Mouse (Mus musculus): ENCODE measurements around the gene Ly6g5c. TPM values are rescaled to one million over a fixed set of nuclear protein-coding genes. Genes with fewer than 3 reads are reported as not detected.
"Not testable (repeated sequence)": the region's sequence is repeated elsewhere in the genome, so short reads cannot be mapped to it uniquely, and the experiment has no call there.

Gene Ly6g5c
- total and polyA plus RNA-seq, 2 experiments from 2014 or later = 0.25 TPM; not detected in 1

GRCm38 (mm10) chr17:35121143-35121799 is 13.2 kb downstream of the Ly6g5c start, which contains the start of gene Gpank1:
Gene Gpank1 (plus strand): TSS chr17:35121455.
- WGBS = under 1% methylated on average over 50 of the region's 50 CpGs
- H3K4me1 ChIP-seq (ENCODE audit: control insufficient read depth, insufficient read depth) = peaks cover 10% of the 10 kb centered on the region; the same call in 1 of the 2 replicates
- H3K4me2 ChIP-seq (ENCODE audit: low read depth, low read length) = peak within 1 kb of the TSS; percentile 97
- peak within 1 kb of the TSS; percentile 88 for H3K9ac ChIP-seq (replicated peaks; ENCODE audit: low read depth, low read length)
- DNase-seq (ENCODE audit: low spot score) (peak; percentile 99), ATAC-seq (ENCODE audit: insufficient read depth, low read depth) (peak; percentile 94)
- no peaks in the 10 kb centered on the region for H3K9me3 ChIP-seq (replicated peaks; ENCODE audit: control insufficient read depth, low read length)
- H3K27ac ChIP-seq (ENCODE audit: low read depth) = peak within 1 kb of the TSS; percentile 94
- TF ChIP-seq CTCF (IDR thresholded peaks at IDR 0.05; ENCODE audit: low read depth) (no peak), EP300 (IDR thresholded peaks at IDR 0.05; ENCODE audit: low read depth) (0 out of 2 replicates have a peak, but pooled peaks have one; percentile 36)
- no peaks in the 10 kb centered on the region for H3K27me3 ChIP-seq (ENCODE audit: control insufficient read depth, insufficient read depth, low read length)
- H3K36me3 ChIP-seq (replicated peaks; ENCODE audit: control insufficient read depth, insufficient read depth, low read length) = peaks cover 36% of the 10 kb centered on the region
- H3K4me3 ChIP-seq (ENCODE audit: low read depth, low read length) = peak within 1 kb of the TSS; percentile 73

GRCm38 (mm10) chr17:35121871-35122303 is 13.8 kb downstream of the Ly6g5c start, which contains the start of gene Csnk2b:
Gene Csnk2b (minus strand): TSS chr17:35122053.
- peak within 1 kb of the TSS; percentile 88 for H3K9ac ChIP-seq (replicated peaks; ENCODE audit: low read depth, low read length)
- WGBS = under 1% methylated on average over 19 of the region's 19 CpGs
- peak within 1 kb of the TSS; percentile 97 for H3K4me2 ChIP-seq (ENCODE audit: low read depth, low read length)
- H3K36me3 ChIP-seq (replicated peaks; ENCODE audit: control insufficient read depth, insufficient read depth, low read length) = peaks cover 31% of the 10 kb centered on the region
- no peaks in the 10 kb centered on the region for H3K27me3 ChIP-seq (ENCODE audit: control insufficient read depth, insufficient read depth, low read length)
- TF ChIP-seq EP300 (IDR thresholded peaks at IDR 0.05; ENCODE audit: low read depth) (no peak), CTCF (IDR thresholded peaks at IDR 0.05; ENCODE audit: low read depth) (no peak; the same call in 1 of the 2 replicates)
- DNase-seq (ENCODE audit: low spot score) = peak; percentile 58
- H3K4me3 ChIP-seq (ENCODE audit: low read depth, low read length) = peak within 1 kb of the TSS; percentile 73
- H3K4me1 ChIP-seq (ENCODE audit: control insufficient read depth, insufficient read depth) = peaks cover 12% of the 10 kb centered on the region; the same call in 1 of the 2 replicates
- 0 out of 2 replicates have a peak, but pooled peaks have one; percentile 1 for ATAC-seq (ENCODE audit: insufficient read depth, low read depth)
- H3K27ac ChIP-seq (ENCODE audit: low read depth) = peak within 1 kb of the TSS; percentile 94
- H3K9me3 ChIP-seq (replicated peaks; ENCODE audit: control insufficient read depth, low read length) = no peaks in the 10 kb centered on the region

- 87% methylated on average over 9 of the region's 9 CpGs for WGBS
- not testable (repeated sequence) for DNase-seq (ENCODE audit: low spot score); H3K4me3 ChIP-seq (ENCODE audit: low read depth, low read length); H3K9me3 ChIP-seq (replicated peaks; ENCODE audit: control insufficient read depth, low read length); H3K27ac ChIP-seq (ENCODE audit: low read depth); H3K27me3 ChIP-seq (ENCODE audit: control insufficient read depth, insufficient read depth, low read length); ATAC-seq (ENCODE audit: insufficient read depth, low read depth); H3K4me2 ChIP-seq (ENCODE audit: low read depth, low read length); H3K9ac ChIP-seq (replicated peaks; ENCODE audit: low read depth, low read length)
- peaks cover 25% of the 10 kb centered on the region for H3K36me3 ChIP-seq (replicated peaks; ENCODE audit: control insufficient read depth, insufficient read depth, low read length)
- peaks cover 20% of the 10 kb centered on the region for H3K4me1 ChIP-seq (ENCODE audit: control insufficient read depth, insufficient read depth)
Measured at GRCm38 (mm10) chr17:35123287-35123686, 15.2 kb downstream of the Ly6g5c start.

- WGBS = 87% methylated on average over 12 of the region's 12 CpGs
- H3K4me2 ChIP-seq (ENCODE audit: low read depth, low read length); H3K9ac ChIP-seq (replicated peaks; ENCODE audit: low read depth, low read length): not testable (repeated sequence)
Measured at GRCm38 (mm10) chr17:35124261-35124896, 16.3 kb downstream of the Ly6g5c start.

GRCm38 (mm10) chr17:35125081-35125480 is 17.0 kb downstream of the Ly6g5c start:
- no peak overlapping the region for H3K27ac ChIP-seq (ENCODE audit: low read depth)
- no peaks in the 10 kb centered on the region for H3K27me3 ChIP-seq (ENCODE audit: control insufficient read depth, insufficient read depth, low read length)
- 0 out of 2 replicates have a peak overlapping the region, but pooled peaks have one; percentile 76 for H3K9ac ChIP-seq (replicated peaks; ENCODE audit: low read depth, low read length)
- no peak for TF ChIP-seq EP300 (IDR thresholded peaks at IDR 0.05; ENCODE audit: low read depth)
- TF ChIP-seq CTCF (IDR thresholded peaks at IDR 0.05; ENCODE audit: low read depth) = no peak
- DNase-seq (ENCODE audit: low spot score) (no peak), ATAC-seq (ENCODE audit: insufficient read depth, low read depth) (no peak)
- WGBS = 100% methylated on average over 1 of the region's 1 CpGs
- no peaks in the 10 kb centered on the region for H3K9me3 ChIP-seq (replicated peaks; ENCODE audit: control insufficient read depth, low read length)
- H3K4me1 ChIP-seq (ENCODE audit: control insufficient read depth, insufficient read depth) = peaks cover 20% of the 10 kb centered on the region
- H3K4me2 ChIP-seq (ENCODE audit: low read depth, low read length) = no peak overlapping the region
- peaks cover 17% of the 10 kb centered on the region for H3K36me3 ChIP-seq (replicated peaks; ENCODE audit: control insufficient read depth, insufficient read depth, low read length)
- no peak overlapping the region for H3K4me3 ChIP-seq (ENCODE audit: low read depth, low read length)

More at GRCm38 (mm10) chr17:35124261-35124896, 16.3 kb downstream of the Ly6g5c start:
- H3K27ac ChIP-seq (ENCODE audit: low read depth); ATAC-seq (ENCODE audit: insufficient read depth, low read depth); DNase-seq (ENCODE audit: low spot score); H3K4me3 ChIP-seq (ENCODE audit: low read depth, low read length); H3K9me3 ChIP-seq (replicated peaks; ENCODE audit: control insufficient read depth, low read length); H3K27me3 ChIP-seq (ENCODE audit: control insufficient read depth, insufficient read depth, low read length): not testable (repeated sequence)
- Histone ChIP-seq H3K36me3 (replicated peaks; ENCODE audit: control insufficient read depth, insufficient read depth, low read length) (peaks cover 21% of the 10 kb centered on the region), H3K4me1 (ENCODE audit: control insufficient read depth, insufficient read depth) (peaks cover 20% of the 10 kb centered on the region)

All from heart, postnatal 0 days (tissue).